Mouse (Mus musculus): ENCODE results near the gene Lrrc66. TPM values are rescaled to one million over a fixed set of nuclear protein-coding genes. Genes with fewer than 3 reads are reported as not detected.
A peak's percentile ranks its signal among the peaks of the same experiment; 100 is the strongest.

The Lrrc66 gene
- total and polyA plus RNA-seq, 3 experiments = 0.04 TPM; not detected in 2

DNA sequence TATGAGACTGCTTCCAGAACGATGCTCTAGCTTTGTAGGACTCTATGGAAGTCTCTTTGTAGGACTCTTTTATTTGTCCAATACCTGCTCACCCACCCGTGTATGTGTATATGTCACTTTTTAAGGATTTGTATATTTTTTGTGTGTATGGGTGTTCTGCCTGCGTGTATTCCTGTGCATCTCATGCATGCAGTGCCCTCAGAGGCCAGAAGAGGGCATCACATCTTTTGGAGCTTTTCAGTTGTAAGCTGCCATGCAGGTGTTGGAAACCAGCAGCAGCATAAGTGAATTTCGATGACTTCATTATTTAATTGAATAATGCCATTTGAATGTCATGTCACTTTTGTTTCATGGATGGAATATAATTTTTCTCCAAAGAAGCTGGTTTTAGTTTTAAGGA lies 9.8 kb upstream of the Lrrc66 start:
- dilution Hi-C loops (cut with MboI; ENCODE audit: extremely low pct_ligation_motif_present, extremely low pct_unique_long_range_greater_than_20kb, low sequenced_read_pairs) = no loop called here

DNA sequence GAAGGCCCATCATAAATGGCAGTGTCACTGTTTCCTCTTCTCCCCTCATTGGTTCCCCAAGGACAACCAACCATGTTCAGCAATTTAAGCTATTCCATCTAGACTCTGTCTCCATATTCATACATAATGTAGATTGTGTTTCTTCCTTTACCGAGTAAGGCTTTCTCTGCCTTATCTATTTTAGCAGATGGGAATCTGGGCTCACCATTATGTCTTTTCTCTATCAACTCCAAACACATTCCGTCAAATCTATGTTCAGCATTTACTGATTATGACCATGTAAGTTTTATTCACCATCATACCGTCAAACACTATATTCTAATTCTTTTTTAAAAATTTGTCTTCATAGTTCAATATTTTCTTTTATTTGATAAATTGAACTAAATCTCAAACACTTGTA lies 8.7 kb upstream of the Lrrc66 start:
- DNase-seq (ENCODE audit: extremely low read depth) = no peak
- no peaks in the 10 kb centered on the region for H3K79me2 ChIP-seq (replicated peaks; ENCODE audit: control insufficient read depth, extremely low read depth, insufficient read depth, poor library complexity, severe bottlenecking)
- H3K27me3 ChIP-seq (replicated peaks) = no peaks in the 10 kb centered on the region
- no peak overlapping the region for H3K9ac ChIP-seq (ENCODE audit: insufficient read depth, low read depth)
- in situ Hi-C loops (cut with MboI; ENCODE audit: low pct_ligation_motif_present, low pct_unique_long_range_greater_than_20kb, low sequenced_read_pairs) (no loop called here), dilution Hi-C loops (cut with MboI; ENCODE audit: extremely low pct_ligation_motif_present, extremely low pct_unique_long_range_greater_than_20kb, low sequenced_read_pairs) (no loop called here)
- no peak overlapping the region for H3K27ac ChIP-seq (ENCODE audit: insufficient read depth, low read depth)
- H3K4me2 ChIP-seq (ENCODE audit: insufficient read depth, low read depth, poor library complexity, severe bottlenecking) = no peak overlapping the region
- TF ChIP-seq MXI1 (IDR thresholded peaks at IDR 0.05; ENCODE audit: low read depth, low read length) (no peak), EP300 (IDR thresholded peaks at IDR 0.05; ENCODE audit: low read length) (no peak), ZKSCAN1 (IDR thresholded peaks at IDR 0.05; ENCODE audit: borderline replicate concordance, low read depth, low read length) (no peak), RCOR1 (conservative IDR thresholded peaks at IDR 0.05; ENCODE audit: low read depth, low read length) (no peak), BHLHE40 (IDR thresholded peaks at IDR 0.05; ENCODE audit: low read depth, low read length) (no peak), UBTF (IDR thresholded peaks at IDR 0.05; ENCODE audit: low read depth, low read length) (no peak), JUN (IDR thresholded peaks at IDR 0.05; ENCODE audit: insufficient read depth, low read depth, low read length) (no peak), ZNF384 (IDR thresholded peaks at IDR 0.05; ENCODE audit: low read depth, low read length) (no peak), MEF2A (IDR thresholded peaks at IDR 0.05; ENCODE audit: borderline replicate concordance, low read depth, low read length) (no peak), CHD2 (IDR thresholded peaks at IDR 0.05; ENCODE audit: low read length) (no peak), ZC3H11A (IDR thresholded peaks at IDR 0.05; ENCODE audit: low read depth, low read length) (no peak), MAZ (IDR thresholded peaks at IDR 0.05; ENCODE audit: low read depth, low read length) (no peak), CHD1 (IDR thresholded peaks at IDR 0.05; ENCODE audit: low read depth, low read length) (no peak), TCF12 (IDR thresholded peaks at IDR 0.05; ENCODE audit: low read depth, low read length) (no peak), NELFE (IDR thresholded peaks at IDR 0.05; ENCODE audit: low read depth, low read length) (no peak), GABPA (IDR thresholded peaks at IDR 0.05; ENCODE audit: insufficient replicate concordance, low read depth, low read length) (no peak), POLR2A (IDR thresholded peaks at IDR 0.05; ENCODE audit: low read depth, low read length) (no peak), CTCF (conservative IDR thresholded peaks at IDR 0.05 in 1 of 2, IDR thresholded peaks at IDR 0.05 in 1 of 2; ENCODE audit: low read depth in 2 of 2, low read length in 2 of 2) (no peak)
- H3K4me3 ChIP-seq (replicated peaks in 1 of 3; ENCODE audit: low read depth in 2 of 3, low read length in 2 of 3, poor library complexity in 1 of 3) = no peak overlapping the region
- 0 out of 4 replicates have a peak, but pooled peaks cover 0 to 6% of the 10 kb centered on the region in 2 experiments for H3K4me1 ChIP-seq (ENCODE audit: control insufficient read depth in 1 of 2, insufficient read depth in 2 of 2)
- H3K36me3 ChIP-seq (replicated peaks in 1 of 2; ENCODE audit: control insufficient read depth in 1 of 2, insufficient read depth in 1 of 2, low read length in 1 of 2) = peaks cover 5 to 62% of the 10 kb centered on the region in 2 experiments
- H3K9me3 ChIP-seq (replicated peaks; ENCODE audit: low read length) = no peaks in the 10 kb centered on the region

More for the DNA sequence above, 9.8 kb upstream of the Lrrc66 start:
- Histone ChIP-seq H3K9ac (ENCODE audit: insufficient read depth, low read depth) (no peak overlapping the region), H3K27ac (ENCODE audit: insufficient read depth, low read depth) (no peak overlapping the region), H3K9me3 (replicated peaks; ENCODE audit: low read length) (no peaks in the 10 kb centered on the region), H3K4me2 (ENCODE audit: insufficient read depth, low read depth, poor library complexity, severe bottlenecking) (no peak overlapping the region), H3K79me2 (replicated peaks; ENCODE audit: control insufficient read depth, extremely low read depth, insufficient read depth, poor library complexity, severe bottlenecking) (no peaks in the 10 kb centered on the region), H3K4me1 (ENCODE audit: control insufficient read depth in 1 of 2, insufficient read depth in 2 of 2) (peaks cover 0 to 12% of the 10 kb centered on the region in 2 experiments; a peak in 1 of 4 replicates), H3K4me3 (replicated peaks in 1 of 3; ENCODE audit: low read depth in 2 of 3, low read length in 2 of 3, poor library complexity in 1 of 3) (no peak overlapping the region), H3K27me3 (replicated peaks) (no peaks in the 10 kb centered on the region), H3K36me3 (replicated peaks in 1 of 2; ENCODE audit: control insufficient read depth in 1 of 2, insufficient read depth in 1 of 2, low read length in 1 of 2) (peaks cover 5 to 51% of the 10 kb centered on the region in 2 experiments)
- DNase-seq (ENCODE audit: extremely low read depth) = peak; percentile 54
- in situ Hi-C loops (cut with MboI; ENCODE audit: low pct_ligation_motif_present, low pct_unique_long_range_greater_than_20kb, low sequenced_read_pairs) = no loop called here
- no peak for TF ChIP-seq MAFK (IDR thresholded peaks at IDR 0.05; ENCODE audit: insufficient replicate concordance, low read length)
- 0 out of 2 replicates have a peak, but pooled peaks have one; percentile 6 for TF ChIP-seq SMC3 (IDR thresholded peaks at IDR 0.05; ENCODE audit: low read depth, low read length)
- TF ChIP-seq CTCF (conservative IDR thresholded peaks at IDR 0.05 in 1 of 2, IDR thresholded peaks at IDR 0.05 in 1 of 2; ENCODE audit: low read depth in 2 of 2, low read length in 2 of 2) = peak; percentile 56 to 72
- TF ChIP-seq EP300 (IDR thresholded peaks at IDR 0.05; ENCODE audit: low read length) = no peak
- TF ChIP-seq RAD21 (IDR thresholded peaks at IDR 0.05; ENCODE audit: low read depth, low read length) = no peak; the same call in 1 of the 2 replicates

All from CH12.LX (cell line).